Mouse (Mus musculus): Measurements from ENCODE around the gene Carm1.

GRCm38 (mm10) chr9:21546789-21547074 is at the start of gene Carm1:
- TF ChIP-seq CTCF (IDR thresholded peaks at IDR 0.05; ENCODE audit: borderline replicate concordance, control insufficient read depth, extremely low read depth, insufficient read depth, low read length, poor library complexity) (no peak; the same call in 1 of the 2 replicates), POLR2A (IDR thresholded peaks at IDR 0.05; ENCODE audit: control insufficient read depth, extremely low read depth, insufficient read depth, low read length, poor library complexity) (0 out of 2 replicates have a peak, but pooled peaks have one; percentile 15)

Data from thymus, adult 2 months (tissue).